Mouse (Mus musculus) limb, embryonic 14.5 days (tissue): ENCODE measurements around the gene Cdk6. TPM values are rescaled to one million over a fixed set of nuclear protein-coding genes. Genes with fewer than 3 reads are reported as not detected.
"Not testable (repeated sequence)": the region's sequence is repeated elsewhere in the genome, so short reads cannot be mapped to it uniquely, and the experiment has no call there.

Experiments
- ATAC-seq: fragments of 200-750 bp; cut with Nextera tagmentation; 2 replicates; pipeline ENCODE4 v1.8.0; 2017; ENCODE audit warnings: low read depth, moderate number of reproducible peaks, moderate TSS enrichment; ENCODE audit not compliant: low FRiP score
- DNase-seq: peaks from one replicate; pipeline ENCODE4 v3.0.0-alpha.2; 2015; ENCODE audit warnings: low spot score
- H3K27ac ChIP-seq: fragments of 300-500 bp; sonication (generic); replicated peaks from 2 replicates; pipeline ENCODE4 v1.5.1; 2014; ENCODE audit warnings: low read depth, mild to moderate bottlenecking, low read length, moderate library complexity, mixed read lengths
- H3K27me3 ChIP-seq: fragments of 300-500 bp; sonication (generic); 2 replicates; pipeline ENCODE4 v1.6.1; 2014; ENCODE audit warnings: low read length, mixed read lengths; ENCODE audit not compliant: control insufficient read depth, insufficient read depth
- H3K36me3 ChIP-seq: fragments of 300-500 bp; sonication (generic); 2 replicates; pipeline ENCODE4 v1.6.1; 2014; ENCODE audit warnings: mild to moderate bottlenecking, low read length, moderate library complexity, mixed read lengths; ENCODE audit not compliant: control insufficient read depth, insufficient read depth
- H3K4me1 ChIP-seq: fragments of 300-500 bp; sonication (generic); 2 replicates; pipeline ENCODE4 v1.6.1; 2014; ENCODE audit warnings: antibody characterized with exemption, low read length, mixed read lengths; ENCODE audit not compliant: control insufficient read depth, insufficient read depth
- H3K4me2 ChIP-seq: fragments of 300-500 bp; sonication (generic); replicated peaks from 2 replicates; pipeline ENCODE4 v1.6.1; 2014; ENCODE audit warnings: low read depth, mild to moderate bottlenecking, low read length, moderate library complexity; ENCODE audit not compliant: severe bottlenecking
- H3K4me3 ChIP-seq: fragments of 300-500 bp; sonication (generic); replicated peaks from 2 replicates; pipeline ENCODE4 v1.5.1; 2014; ENCODE audit warnings: low read length
- H3K9ac ChIP-seq: fragments of 300-500 bp; sonication (generic); 2 replicates; pipeline ENCODE4 v1.6.1; 2014; ENCODE audit warnings: mild to moderate bottlenecking, low read depth, low read length, moderate library complexity; ENCODE audit not compliant: severe bottlenecking
- H3K9me3 ChIP-seq: fragments of 300-500 bp; sonication (generic); 2 replicates; pipeline ENCODE4 v1.6.1; 2016; ENCODE audit warnings: low read length; ENCODE audit not compliant: control insufficient read depth
- POLR2A ChIP-seq: fragments of 200-500 bp; IDR thresholded peaks from 2 replicates; pipeline ENCODE4 v1.8.0; 2012; ENCODE audit warnings: inconsistent platforms, mild to moderate bottlenecking, moderate library complexity, borderline replicate concordance; ENCODE audit not compliant: insufficient read depth, insufficient read length; ENCODE audit errors: extremely low read depth
- WGBS: fragments of 180-500 bp; shearing (Covaris S2); extraction: QIAGEN DNeasy Blood & Tissue Kit; methylation state at CpG from one replicate; pipeline ENCODE4 v1.1.7; 2014; 5-methylcytosine and 5-hydroxymethylcytosine counted together
- polyA plus RNA-seq, 2 experiments: library from polyadenylated mRNA; depleted of rRNA in 1 of 2; stranded (reverse) in 1 of 2; unstranded in 1 of 2; fragments of >200 nt; fragmentation: Nextera tagmentation in 1 of 2; extraction: Ambion mirVana in 1 of 2; gene quantifications; 2 replicates each; pipeline versions ENCODE4 v1.2.1 to v1.2.3; 2012 to 2014

The Cdk6 gene
- polyA plus RNA-seq, 2 experiments, result 11.3 to 23.8 TPM

DNA sequence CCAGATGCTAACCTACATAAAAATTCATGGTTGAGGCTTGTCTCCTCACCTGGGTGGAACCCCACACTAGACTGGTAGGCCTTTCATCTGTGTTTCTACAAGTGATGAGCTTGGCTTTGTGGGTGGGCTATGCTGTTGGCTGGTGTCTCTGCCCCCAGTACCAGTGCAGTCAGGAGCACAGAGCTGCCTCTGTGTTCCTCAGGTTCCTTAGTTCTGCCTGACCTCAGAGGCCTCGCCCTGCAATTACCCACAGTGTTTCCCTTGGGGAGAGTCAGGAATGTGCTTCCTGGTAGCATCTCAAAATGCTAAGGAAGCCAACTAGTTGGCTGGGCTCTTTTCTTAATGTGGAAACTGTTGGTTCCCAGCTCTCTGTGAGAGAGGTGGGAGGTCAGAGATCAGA is 35.1 kb upstream of the Cdk6 start:
- H3K9ac ChIP-seq, result no peak overlapping the region
- no peaks in the 10 kb centered on the region for H3K9me3 ChIP-seq
- no peaks in the 10 kb centered on the region for H3K27me3 ChIP-seq
- H3K4me1 ChIP-seq, result no peaks in the 10 kb centered on the region
- H3K27ac ChIP-seq, result no peak overlapping the region
- DNase-seq (no peak), ATAC-seq (no peak)
- no peak overlapping the region for H3K4me2 ChIP-seq
- WGBS, result 60% methylated on average over 1 of the region's 1 CpGs
- no peaks in the 10 kb centered on the region for H3K36me3 ChIP-seq
- H3K4me3 ChIP-seq, result no peak overlapping the region
- no peak for TF ChIP-seq POLR2A

GRCm38 (mm10) chr5:3309122-3309521 is 32.2 kb upstream of the Cdk6 start:
- DNase-seq, result no peak
- no peak overlapping the region for H3K27ac ChIP-seq
- H3K4me2 ChIP-seq, result no peak overlapping the region
- no peak overlapping the region for H3K4me3 ChIP-seq
- H3K4me1 ChIP-seq, result no peaks in the 10 kb centered on the region
- H3K36me3 ChIP-seq, result no peaks in the 10 kb centered on the region
- no peaks in the 10 kb centered on the region for H3K9me3 ChIP-seq
- H3K9ac ChIP-seq, result no peak overlapping the region
- no peaks in the 10 kb centered on the region for H3K27me3 ChIP-seq
- ATAC-seq, result no peak
- no peak for TF ChIP-seq POLR2A

- ATAC-seq (no peak), DNase-seq (no peak)
- no peaks in the 10 kb centered on the region for H3K36me3 ChIP-seq
- no peaks in the 10 kb centered on the region for H3K4me1 ChIP-seq
- H3K27me3 ChIP-seq, result no peaks in the 10 kb centered on the region
- H3K27ac ChIP-seq, result no peak overlapping the region
- no peak for TF ChIP-seq POLR2A
- no peak overlapping the region for H3K4me2 ChIP-seq
- no peaks in the 10 kb centered on the region for H3K9me3 ChIP-seq
- H3K9ac ChIP-seq, result no peak overlapping the region
- no peak overlapping the region for H3K4me3 ChIP-seq
- 84% methylated on average over 1 of the region's 1 CpGs for WGBS
Measured at GRCm38 (mm10) chr5:3309587-3309986, 31.7 kb upstream of the Cdk6 start.

GRCm38 (mm10) chr5:3311156-3311555 is 30.1 kb upstream of the Cdk6 start:
- H3K27ac ChIP-seq, ATAC-seq, DNase-seq, H3K36me3 ChIP-seq, H3K4me2 ChIP-seq, H3K4me3 ChIP-seq, H3K9ac ChIP-seq, H3K27me3 ChIP-seq, H3K9me3 ChIP-seq, H3K4me1 ChIP-seq: not testable (repeated sequence)
- WGBS, result 87% methylated on average over 7 of the region's 7 CpGs

- not testable (repeated sequence) for H3K36me3 ChIP-seq, H3K4me2 ChIP-seq, H3K27me3 ChIP-seq, DNase-seq, ATAC-seq, H3K9ac ChIP-seq, H3K4me3 ChIP-seq, H3K9me3 ChIP-seq, H3K4me1 ChIP-seq, H3K27ac ChIP-seq
- 69% methylated on average over 5 of the region's 5 CpGs for WGBS
Measured at GRCm38 (mm10) chr5:3317724-3318123, 23.6 kb upstream of the Cdk6 start.

DNA sequence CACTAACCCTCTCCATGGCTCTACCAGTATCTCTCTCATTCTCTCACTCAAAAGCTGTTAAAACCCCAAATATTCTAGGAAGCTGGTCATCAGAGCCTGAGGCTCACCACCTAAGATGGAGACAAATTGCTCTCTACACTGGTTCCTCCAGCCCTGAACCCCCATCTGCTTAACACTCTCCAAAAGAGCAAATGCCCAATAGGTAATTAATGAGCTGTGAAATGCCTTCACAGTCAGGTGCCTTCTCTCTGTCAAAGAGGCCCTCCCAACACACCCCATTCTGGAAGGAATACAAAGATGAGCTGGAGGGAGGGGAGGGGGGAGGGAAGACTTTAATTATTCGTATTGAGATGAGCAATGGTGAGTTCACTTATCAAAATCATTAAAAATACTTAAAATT is 21.1 kb upstream of the Cdk6 start:
- H3K9ac ChIP-seq, result no peak overlapping the region
- H3K4me3 ChIP-seq, result no peak overlapping the region
- no peak for TF ChIP-seq POLR2A
- ATAC-seq (no peak), DNase-seq (no peak)
- no peak overlapping the region for H3K27ac ChIP-seq
- H3K4me2 ChIP-seq, result no peak overlapping the region
- WGBS, result 40% methylated on average over 1 of the region's 1 CpGs
- H3K27me3 ChIP-seq, result no peaks in the 10 kb centered on the region
- H3K36me3 ChIP-seq, result no peaks in the 10 kb centered on the region
- no peaks in the 10 kb centered on the region for H3K9me3 ChIP-seq
- H3K4me1 ChIP-seq, result no peaks in the 10 kb centered on the region
